Mouse (Mus musculus): ENCODE data around the gene Git1. TPM values are rescaled to one million over a fixed set of nuclear protein-coding genes. Genes with fewer than 3 reads are reported as not detected.

Gene Git1
- polyA plus RNA-seq, 1 experiment: 104 TPM

- no peak for TF ChIP-seq CTCF (IDR thresholded peaks at IDR 0.05; ENCODE audit: borderline replicate concordance, extremely low read depth, insufficient read depth, insufficient read length)
- TF ChIP-seq POLR2A (IDR thresholded peaks at IDR 0.05; ENCODE audit: borderline replicate concordance, extremely low read depth, insufficient read depth, insufficient read length, poor library complexity, severe bottlenecking): no peak
- DNase-seq (ENCODE audit: low read depth): no peak
Observed at GRCm38 (mm10) chr11:77529644-77530043, 36.3 kb downstream of the Git1 start.

GRCm38 (mm10) chr11:77530862-77531261 lies 37.5 kb downstream of the Git1 start:
- TF ChIP-seq POLR2A (IDR thresholded peaks at IDR 0.05; ENCODE audit: borderline replicate concordance, extremely low read depth, insufficient read depth, insufficient read length, poor library complexity, severe bottlenecking) (no peak), CTCF (IDR thresholded peaks at IDR 0.05; ENCODE audit: borderline replicate concordance, extremely low read depth, insufficient read depth, insufficient read length) (no peak)
- no peak for DNase-seq (ENCODE audit: low read depth)

- no peak for TF ChIP-seq POLR2A (IDR thresholded peaks at IDR 0.05; ENCODE audit: borderline replicate concordance, extremely low read depth, insufficient read depth, insufficient read length, poor library complexity, severe bottlenecking)
- TF ChIP-seq CTCF (IDR thresholded peaks at IDR 0.05; ENCODE audit: borderline replicate concordance, extremely low read depth, insufficient read depth, insufficient read length): no peak
- no peak for DNase-seq (ENCODE audit: low read depth)
Observed at GRCm38 (mm10) chr11:77532202-77532846, 39.0 kb downstream of the Git1 start.

- no peak for DNase-seq (ENCODE audit: low read depth)
Observed at GRCm38 (mm10) chr11:77545261-77545660, 51.9 kb downstream of the Git1 start.

More at GRCm38 (mm10) chr11:77545261-77545660, 51.9 kb downstream of the Git1 start:
- TF ChIP-seq CTCF (IDR thresholded peaks at IDR 0.05; ENCODE audit: borderline replicate concordance, extremely low read depth, insufficient read depth, insufficient read length) (no peak), POLR2A (IDR thresholded peaks at IDR 0.05; ENCODE audit: borderline replicate concordance, extremely low read depth, insufficient read depth, insufficient read length, poor library complexity, severe bottlenecking) (no peak)

Other genes starting within 250 kb of the Git1 start
- 1.1 and 1.9 TPM in 2 replicates for gene Coro6, start 31.2 kb upstream of the Git1 start, polyA plus RNA-seq (2012; rRNA removed)
- gene Ankrd13b, start 3.9 kb upstream of the Git1 start, polyA plus RNA-seq (2012; rRNA removed): 280 and 349 TPM in 2 replicates
- 0.57 and 0.75 TPM in 2 replicates for gene Abhd15, start 21.6 kb downstream of the Git1 start, polyA plus RNA-seq (2012; rRNA removed)
- gene Trp53i13, start 22.4 kb downstream of the Git1 start, polyA plus RNA-seq (2012; rRNA removed): 11.6 and 16.6 TPM in 2 replicates
- gene Gm10392, start 25.6 kb downstream of the Git1 start, polyA plus RNA-seq (2012; rRNA removed): not detected in 2 replicates
- gene Taok1, start 114.3 kb downstream of the Git1 start, polyA plus RNA-seq (2012; rRNA removed): 22.0 and 26.6 TPM in 2 replicates
- 13.1 and 19.2 TPM in 2 replicates for gene Nufip2, start 192.6 kb downstream of the Git1 start, polyA plus RNA-seq (2012; rRNA removed)
- 0.19 and 0.23 TPM in 2 replicates for gene Cryba1, start 231.7 kb downstream of the Git1 start, polyA plus RNA-seq (2012; rRNA removed)